Mouse (Mus musculus) regulatory T cell (primary cell): Measurements from ENCODE around the gene Slc15a2.

Experiments used
- in situ Hi-C: fragments of 300-600 bp; cut with MboI, MseI; formaldehyde crosslinking; loops from one replicate; pipeline ENCODE4 v1.15.1; 2025; ENCODE audit warnings: high pct_unique_total_duplicates

Slc15a2 gene

GRCm38 (mm10) chr16:36770191-36770771 is 14.5 kb downstream of the Slc15a2 start:
- in situ Hi-C loops = no loop called here

GRCm38 (mm10) chr16:36751979-36752378 is 32.8 kb downstream of the Slc15a2 start:
- in situ Hi-C loops = no loop called here

DNA sequence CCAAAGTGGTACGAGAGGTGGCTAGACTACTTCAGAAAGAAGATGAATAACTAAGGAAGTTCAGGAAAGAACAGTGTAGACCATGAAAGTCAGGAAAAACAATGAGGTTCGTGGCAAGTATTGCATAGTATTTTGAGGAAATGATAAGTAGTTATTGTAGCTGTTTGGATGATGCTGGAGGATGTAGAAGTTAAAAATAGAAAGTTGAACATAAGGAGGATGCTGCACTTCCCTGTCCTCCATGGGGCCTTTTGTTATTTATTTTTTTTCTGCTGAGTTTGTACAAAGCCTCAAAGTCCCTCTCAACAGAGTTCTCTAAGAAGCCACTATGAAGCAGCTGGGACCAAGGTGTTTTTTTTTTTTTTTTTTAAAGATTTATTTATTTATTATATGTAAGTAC is 37.0 kb downstream of the Slc15a2 start:
- in situ Hi-C loops = no loop called here

GRCm38 (mm10) chr16:36747068-36747467 is 37.7 kb downstream of the Slc15a2 start:
- in situ Hi-C loops = no loop called here

- in situ Hi-C loops = no loop called here
Measured at GRCm38 (mm10) chr16:36743580-36743979, 41.2 kb downstream of the Slc15a2 start.

GRCm38 (mm10) chr16:36739404-36739930 is 45.3 kb downstream of the Slc15a2 start:
- in situ Hi-C loops = no loop called here

GRCm38 (mm10) chr16:36735421-36735820 is 49.3 kb downstream of the Slc15a2 start:
- in situ Hi-C loops = no loop called here

DNA sequence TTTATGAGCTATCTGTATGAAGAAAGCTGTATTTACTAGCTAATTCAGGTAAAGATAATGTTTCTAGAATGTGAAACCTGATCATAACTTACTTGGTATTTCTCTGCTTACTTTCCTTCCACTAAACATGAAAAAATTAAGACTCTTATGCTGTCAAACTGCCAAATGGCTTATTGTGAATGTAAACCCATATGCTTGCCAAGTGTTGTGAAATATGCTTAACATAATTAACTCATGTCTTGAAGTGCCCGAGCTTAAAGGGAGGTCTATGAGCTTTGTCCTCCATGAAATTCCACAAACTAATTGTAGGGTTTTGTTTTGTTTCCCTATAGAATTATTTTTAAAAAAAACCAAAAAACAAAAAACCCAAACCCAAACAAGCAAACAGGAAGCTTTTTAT is 50.9 kb downstream of the Slc15a2 start:
- in situ Hi-C loops = no loop called here

GRCm38 (mm10) chr16:36732572-36732971 is 52.2 kb downstream of the Slc15a2 start:
- in situ Hi-C loops = no loop called here

- in situ Hi-C loops = loop anchor here (5.0 kb wide), 1 partner anchor 83 kb away; no protein-coding TSS in a partner anchor
Measured at GRCm38 (mm10) chr16:36728959-36729358, 55.8 kb downstream of the Slc15a2 start.

DNA sequence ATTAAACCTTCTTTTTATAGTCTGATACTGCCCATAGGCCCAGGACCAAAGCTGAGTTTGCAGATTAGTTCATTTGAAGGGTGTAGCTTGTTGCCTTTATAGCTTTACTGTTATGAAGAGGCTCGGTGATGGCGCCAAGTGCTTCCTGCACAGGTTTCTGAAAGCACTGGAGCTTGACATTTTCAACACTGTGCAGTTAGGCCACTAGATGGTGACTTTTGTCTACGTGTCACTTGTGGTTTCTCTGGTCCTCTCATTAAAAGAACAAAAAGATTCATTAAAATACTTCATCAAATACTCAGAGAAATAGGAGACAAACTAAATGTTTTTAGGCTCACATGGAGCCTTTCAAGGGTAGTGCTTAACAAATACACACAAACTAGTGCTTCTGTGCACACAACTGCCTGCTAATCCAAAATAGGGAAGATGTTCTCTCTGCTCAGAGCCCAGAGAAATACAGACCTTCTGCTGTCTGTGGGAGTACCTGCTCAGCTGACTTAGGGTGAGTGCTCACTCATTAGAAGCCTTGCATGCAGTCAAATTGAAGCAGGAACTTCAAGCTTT is 60.8 kb downstream of the Slc15a2 start:
- in situ Hi-C loops = no loop called here

- in situ Hi-C loops = no loop called here
Measured at GRCm38 (mm10) chr16:36722739-36723138, 62.0 kb downstream of the Slc15a2 start.

- in situ Hi-C loops = no loop called here
Measured at GRCm38 (mm10) chr16:36720194-36721055, 64.3 kb downstream of the Slc15a2 start.

DNA sequence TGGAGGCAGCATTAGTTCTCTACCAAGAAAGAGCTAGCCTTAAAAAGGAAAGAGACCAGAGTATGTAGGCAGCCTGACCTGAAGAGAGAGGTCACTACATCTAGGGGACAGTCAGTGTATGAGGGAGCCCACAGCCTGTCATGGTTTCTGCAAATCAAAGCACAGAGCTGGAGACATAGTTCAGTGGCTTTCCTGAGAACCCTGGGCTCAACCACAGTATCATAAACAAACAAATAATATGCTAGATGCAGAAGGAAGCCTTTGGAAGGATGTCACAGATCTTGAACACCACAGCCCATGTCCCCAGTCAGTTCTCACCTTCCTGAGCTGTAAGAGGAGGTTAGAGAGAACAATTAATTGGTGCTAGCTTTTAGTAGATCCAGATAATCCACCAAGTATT is 66.1 kb downstream of the Slc15a2 start:
- in situ Hi-C loops = no loop called here

DNA sequence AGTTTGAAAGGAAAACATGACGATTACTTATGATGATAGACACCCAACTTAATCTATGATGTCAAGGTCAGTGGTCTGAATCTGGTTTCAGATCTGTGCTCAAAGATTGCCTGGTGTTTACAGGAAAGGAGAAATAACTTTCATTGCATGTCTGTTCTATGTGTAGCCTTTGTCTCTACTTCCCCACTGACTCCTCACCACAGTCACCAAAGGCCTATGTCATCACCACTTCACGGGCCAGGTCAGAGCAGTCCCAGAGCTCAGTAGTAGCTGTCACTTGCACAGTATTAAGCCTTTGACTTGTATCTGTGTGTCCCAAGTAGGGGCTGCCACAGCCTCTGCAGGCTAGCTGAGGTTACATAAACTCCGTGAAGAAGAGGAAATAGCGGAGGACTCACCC is 67.3 kb downstream of the Slc15a2 start:
- in situ Hi-C loops = no loop called here

DNA sequence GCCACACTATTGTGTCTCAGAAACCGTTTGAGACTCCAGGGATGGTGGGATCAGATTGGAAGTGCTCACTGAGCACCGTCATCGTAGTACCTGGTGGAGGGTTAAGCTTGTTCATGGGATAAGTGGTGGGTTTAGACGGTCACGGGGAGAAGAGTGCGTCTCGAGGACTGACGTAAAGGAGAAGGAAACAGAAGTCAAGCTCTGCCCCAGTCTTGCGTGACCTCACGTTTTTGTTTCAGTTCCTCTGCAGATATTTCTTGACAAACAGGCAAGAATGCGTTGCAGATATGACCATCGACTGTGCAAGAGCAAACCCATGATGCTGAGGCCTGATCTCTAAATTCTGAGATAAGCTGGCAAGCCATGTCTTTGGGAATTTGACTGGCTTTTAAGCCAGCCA is 73.0 kb downstream of the Slc15a2 start:
- in situ Hi-C loops = no loop called here

GRCm38 (mm10) chr16:36710794-36711193 is 74.0 kb downstream of the Slc15a2 start:
- in situ Hi-C loops = no loop called here

DNA sequence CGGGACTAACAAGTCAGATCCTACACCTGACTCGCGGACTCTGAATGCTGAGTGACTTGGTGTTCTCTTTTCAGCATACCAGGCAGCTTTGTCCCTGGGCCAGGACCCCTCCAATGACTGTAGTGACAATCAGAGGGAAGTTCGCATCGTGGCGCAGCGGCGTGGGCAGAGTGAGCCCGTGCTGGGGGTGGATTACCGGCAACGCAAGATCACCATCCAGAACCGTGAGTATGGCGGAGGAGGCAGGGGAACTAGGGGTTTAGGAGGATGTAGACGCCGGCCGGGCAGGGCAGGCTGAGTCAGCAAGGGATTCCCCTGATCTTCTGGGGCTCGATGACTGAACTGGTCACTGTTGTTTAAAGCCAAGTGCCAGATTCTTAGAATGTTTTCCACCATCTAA is 75.4 kb downstream of the Slc15a2 start:
- in situ Hi-C loops = loop anchor here (5.0 kb wide), 1 partner anchor 232 kb away; no protein-coding TSS in a partner anchor

DNA sequence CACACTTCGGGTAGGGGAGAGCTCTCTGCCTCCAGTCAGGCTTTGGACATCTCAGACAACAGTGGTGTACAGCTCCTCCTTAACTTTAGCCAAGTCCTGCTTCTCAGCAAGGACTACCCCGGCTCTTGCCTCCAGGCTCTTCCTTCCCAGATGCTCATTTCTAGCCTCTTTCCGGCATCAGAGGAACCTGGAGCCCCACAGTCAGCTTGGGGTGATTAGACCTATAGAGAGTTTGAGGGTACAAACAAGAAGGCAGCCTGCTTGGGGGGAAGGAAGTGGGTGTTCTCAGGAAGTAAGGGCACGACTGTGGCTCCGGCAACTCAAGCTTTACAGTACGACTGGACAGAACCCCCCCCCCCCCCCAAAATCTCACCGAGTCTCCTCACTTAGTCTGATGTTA is 76.0 kb downstream of the Slc15a2 start:
- in situ Hi-C loops = loop anchor here (5.0 kb wide), 1 partner anchor 231 kb away; no protein-coding TSS in a partner anchor

DNA sequence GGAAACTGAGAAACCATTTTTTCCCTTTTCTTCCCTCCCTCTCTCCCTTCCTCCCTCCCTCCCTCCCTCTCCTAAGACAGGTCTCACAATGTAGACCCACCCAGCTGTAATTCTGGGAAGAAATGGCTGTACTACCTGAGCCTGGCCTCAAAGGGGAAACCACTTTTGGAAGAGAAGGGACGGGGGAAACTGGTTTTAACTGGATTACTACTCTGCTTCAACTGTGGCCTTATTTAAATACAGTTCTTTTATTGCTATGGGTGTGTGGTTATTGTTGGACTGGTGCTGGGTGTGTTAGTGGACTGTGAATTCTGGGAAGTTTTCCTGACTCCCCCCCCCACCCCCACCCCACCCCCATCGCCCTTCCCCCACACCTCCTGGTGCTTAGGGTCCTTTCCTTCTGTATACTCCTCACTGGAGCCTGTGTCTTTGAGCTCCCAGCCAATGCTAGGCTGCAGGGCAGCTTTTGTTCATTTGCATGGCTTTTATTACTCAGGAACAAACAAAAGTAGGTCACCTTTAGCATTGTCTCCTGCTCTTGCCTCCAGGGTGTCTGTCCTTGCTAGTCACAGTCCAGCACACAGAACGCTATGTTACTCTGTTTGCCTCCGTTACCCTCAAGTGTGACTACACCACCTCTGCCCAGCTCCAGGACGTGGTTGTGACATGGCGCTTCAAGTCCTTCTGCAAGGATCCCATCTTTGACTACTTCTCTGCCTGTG is 76.9 kb downstream of the Slc15a2 start:
- in situ Hi-C loops = loop anchor here (5.0 kb wide), 1 partner anchor 231 kb away; no protein-coding TSS in a partner anchor

DNA sequence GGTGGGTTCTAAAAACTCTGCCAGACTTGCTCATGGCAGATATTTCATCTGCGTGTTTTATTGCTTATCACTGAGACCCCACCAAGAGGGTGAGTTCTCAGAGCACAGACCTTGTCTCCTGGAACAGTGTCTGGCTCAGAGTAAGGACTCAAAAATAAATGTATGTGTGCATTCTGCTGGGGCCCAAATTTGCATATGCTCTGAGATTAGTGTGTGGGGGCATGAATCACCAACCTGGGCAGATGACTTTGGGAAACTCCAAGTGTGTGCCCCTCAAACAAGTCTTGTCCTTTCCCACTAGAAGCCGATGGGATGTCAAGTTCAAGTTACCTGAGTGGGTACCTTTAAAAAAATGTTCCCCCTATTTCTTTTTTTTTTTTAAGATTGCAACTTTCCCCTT is 84.3 kb downstream of the Slc15a2 start:
- in situ Hi-C loops = no loop called here
